Mouse (Mus musculus) monocyte, adult 5-6 weeks (primary cell): ENCODE measurements around the gene Gm11077. TPM values are rescaled to one million over a fixed set of nuclear protein-coding genes. Genes with fewer than 3 reads are reported as not detected.

Experiments used
- ATAC-seq: fragments of 153-309, 156-312 bp; replicated peaks from 2 replicates; pipeline ENCODE4 v1.8.0; 2017; ENCODE audit warnings: mild to moderate bottlenecking; ENCODE audit not compliant: low TSS enrichment, insufficient number of reproducible peaks, severe bottlenecking, poor library complexity, low FRiP score
- total RNA-seq: library from RNA; stranded (forward); fragments of 200-1000, 200-491, 200-594 nt; gene quantifications from 3 replicates; pipeline ENCODE4 v1.2.3, GENCODE M21; 2017

Gene Gm11077
- total RNA-seq, 1 experiment from 2014 or later: not detected

GRCm38 (mm10) chr6:140732971-140733640 lies 4.0 kb downstream of the Gm11077 start:
- no peak for ATAC-seq

GRCm38 (mm10) chr6:140733641-140733986 lies 4.5 kb downstream of the Gm11077 start:
- ATAC-seq: no peak

GRCm38 (mm10) chr6:140745586-140745985 lies 16.5 kb downstream of the Gm11077 start:
- no peak for ATAC-seq

- no peak for ATAC-seq
These were observed 18.5 kb downstream of the Gm11077 start for GRCm38 (mm10) chr6:140747591-140747990.

GRCm38 (mm10) chr6:140750371-140751080 lies 21.4 kb downstream of the Gm11077 start:
- ATAC-seq: no peak

- no peak; the same call in 1 of the 2 replicates for ATAC-seq
These were observed 37.3 kb downstream of the Gm11077 start for GRCm38 (mm10) chr6:140766365-140766764.

- ATAC-seq: no peak
These were observed 38.2 kb downstream of the Gm11077 start for GRCm38 (mm10) chr6:140767237-140767636.

GRCm38 (mm10) chr6:140768180-140768579 lies 39.1 kb downstream of the Gm11077 start:
- no peak for ATAC-seq

- ATAC-seq: no peak
These were observed 40.0 kb downstream of the Gm11077 start for GRCm38 (mm10) chr6:140768859-140769640.

GRCm38 (mm10) chr6:140776274-140776673 lies 47.2 kb downstream of the Gm11077 start:
- no peak for ATAC-seq

GRCm38 (mm10) chr6:140782524-140782923 lies 53.4 kb downstream of the Gm11077 start:
- ATAC-seq: no peak

GRCm38 (mm10) chr6:140786058-140786457 lies 57.0 kb downstream of the Gm11077 start:
- ATAC-seq: no peak

GRCm38 (mm10) chr6:140789850-140790249 lies 60.8 kb downstream of the Gm11077 start:
- no peak for ATAC-seq

- ATAC-seq: no peak
These were observed 64.7 kb downstream of the Gm11077 start for GRCm38 (mm10) chr6:140793676-140794262.

- no peak for ATAC-seq
These were observed 69.8 kb downstream of the Gm11077 start for GRCm38 (mm10) chr6:140798841-140799240.

- no peak for ATAC-seq
These were observed 70.5 kb downstream of the Gm11077 start for GRCm38 (mm10) chr6:140799435-140800040.

- no peak for ATAC-seq
These were observed 71.5 kb downstream of the Gm11077 start for GRCm38 (mm10) chr6:140800587-140800986.
